Mouse (Mus musculus): ENCODE measurements around the gene Gm21103. TPM values are rescaled to one million over a fixed set of nuclear protein-coding genes. Genes with fewer than 3 reads are reported as not detected.
"Not testable (repeated sequence)": the region's sequence is repeated elsewhere in the genome, so short reads cannot be mapped to it uniquely, and the experiment has no call there.

The Gm21103 gene
- polyA plus RNA-seq (2015; fragmentation: Nextera tagmentation; extraction: Ambion mirVana), result not detected in 2 replicates

DNA sequence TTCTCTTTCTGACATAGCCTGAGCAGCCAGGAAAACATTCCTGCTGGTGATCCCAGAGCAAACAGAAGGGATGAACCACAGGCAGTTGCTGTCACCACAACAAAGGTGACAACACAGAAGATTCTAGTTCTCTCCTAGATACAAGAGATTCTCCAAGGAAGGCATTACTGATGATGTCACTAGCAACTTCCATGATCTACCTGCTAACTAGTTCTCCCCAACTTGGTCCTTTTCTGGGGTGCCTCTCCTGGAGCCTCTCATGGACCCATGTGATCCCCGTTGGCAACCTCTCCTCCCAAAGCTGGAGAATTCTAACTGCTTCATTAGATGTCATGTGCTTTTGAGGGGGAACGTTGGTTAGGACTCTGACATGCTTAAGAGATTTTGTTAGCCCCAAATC is at the start of gene Gm21103:
TSS of gene Gm21103 (minus strand) at position 101 of the 400 bp plus-strand sequence.
- not testable (repeated sequence) for H3K27me3 ChIP-seq (ENCODE audit: control insufficient read depth, insufficient read depth, low read length); H3K9me3 ChIP-seq (replicated peaks; ENCODE audit: control insufficient read depth, low read length); H3K4me2 ChIP-seq (ENCODE audit: low read depth, low read length); H3K4me1 ChIP-seq (ENCODE audit: control insufficient read depth, insufficient read depth, low read length); ATAC-seq (ENCODE audit: insufficient read depth, low FRiP score); H3K4me3 ChIP-seq (replicated peaks; ENCODE audit: low read length); H3K27ac ChIP-seq (ENCODE audit: low read length); H3K36me3 ChIP-seq (ENCODE audit: control insufficient read depth, insufficient read depth, low read length); H3K9ac ChIP-seq (ENCODE audit: low read length)
- 73% methylated on average over 2 of the region's 2 CpGs for WGBS

DNA sequence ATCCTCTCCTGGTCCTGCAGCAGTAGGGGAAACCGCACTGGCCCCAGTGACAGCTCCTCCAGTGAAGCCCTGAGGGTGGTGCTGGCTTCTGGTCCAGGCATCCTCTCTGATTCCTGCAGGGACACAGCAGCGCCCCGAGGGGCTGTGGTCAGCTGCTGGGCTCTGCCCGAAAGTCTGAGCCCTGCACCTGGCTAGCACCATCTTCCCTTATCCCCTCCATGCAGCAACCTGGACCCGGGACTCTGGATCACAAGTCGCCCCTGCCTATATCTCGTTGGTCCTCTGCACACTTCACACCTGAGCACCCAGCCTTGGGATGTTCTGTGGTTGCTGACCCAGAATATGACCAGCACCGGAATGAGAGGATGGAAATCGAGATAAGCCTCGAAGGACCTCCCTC is 38.9 kb upstream of the Gm21103 start, which contains the start of gene Gm3618:
TSS of gene Gm3618 (minus strand) at position 101 of the 400 bp plus-strand sequence.
- ATAC-seq (ENCODE audit: insufficient read depth, low FRiP score); H3K9ac ChIP-seq (ENCODE audit: low read length); H3K27ac ChIP-seq (ENCODE audit: low read length); H3K4me1 ChIP-seq (ENCODE audit: control insufficient read depth, insufficient read depth, low read length); H3K36me3 ChIP-seq (ENCODE audit: control insufficient read depth, insufficient read depth, low read length); H3K4me3 ChIP-seq (replicated peaks; ENCODE audit: low read length); H3K9me3 ChIP-seq (replicated peaks; ENCODE audit: control insufficient read depth, low read length); H3K27me3 ChIP-seq (ENCODE audit: control insufficient read depth, insufficient read depth, low read length); H3K4me2 ChIP-seq (ENCODE audit: low read depth, low read length): not testable (repeated sequence)
- WGBS, result no CpG with 5 or more reads among the region's 10 CpGs

DNA sequence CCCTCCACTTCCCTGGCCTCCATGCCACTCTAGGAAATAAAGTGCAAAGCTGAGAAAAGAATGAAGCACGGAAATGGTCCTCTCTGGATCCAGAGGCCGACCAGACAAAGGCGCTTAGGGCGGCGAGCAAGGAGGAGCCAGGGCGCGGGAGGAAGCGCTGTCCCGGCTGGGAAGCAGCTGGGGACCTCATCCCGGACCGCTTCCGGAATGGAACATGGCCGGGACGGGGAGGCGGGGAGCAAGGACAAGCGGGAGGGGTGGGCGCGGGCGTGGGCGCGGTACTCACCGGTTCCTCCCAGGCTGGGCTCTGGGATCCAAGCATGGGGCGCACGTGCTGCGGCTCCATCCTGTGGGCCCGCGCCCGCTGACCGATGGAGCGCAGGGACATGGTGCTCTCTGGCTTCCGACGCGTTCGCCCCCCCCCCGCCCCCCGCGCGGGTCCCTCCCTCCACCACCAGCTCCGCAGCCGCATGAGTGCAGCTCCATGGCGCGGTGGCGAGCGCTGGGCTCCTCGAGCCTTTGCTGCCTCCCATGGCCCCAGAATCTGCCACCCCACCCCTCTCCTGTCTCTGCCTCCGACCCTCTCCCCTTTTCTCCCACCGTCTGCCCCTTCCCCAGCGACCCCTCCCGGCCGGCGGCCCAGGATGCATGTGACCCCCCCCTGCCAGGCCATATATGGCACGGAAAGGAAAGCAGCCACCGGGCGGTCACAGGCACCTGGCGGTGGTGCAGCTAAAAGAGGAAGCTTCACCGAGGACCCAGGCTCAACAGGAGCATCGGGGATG is 17.5 kb downstream of the Gm21103 start, which contains the start of gene Gm3411:
TSS of gene Gm3411 (minus strand) at position 320 of the 785 bp plus-strand sequence.
- Histone ChIP-seq H3K4me3 (replicated peaks; ENCODE audit: low read length) (peak within 1 kb of the TSS; percentile 47), H3K9ac (ENCODE audit: low read length) (peak within 1 kb of the TSS; percentile 52), H3K4me2 (ENCODE audit: low read depth, low read length) (peak within 1 kb of the TSS; percentile 57)
- H3K9me3 ChIP-seq (replicated peaks; ENCODE audit: control insufficient read depth, low read length); H3K36me3 ChIP-seq (ENCODE audit: control insufficient read depth, insufficient read depth, low read length); H3K27me3 ChIP-seq (ENCODE audit: control insufficient read depth, insufficient read depth, low read length); H3K27ac ChIP-seq (ENCODE audit: low read length); ATAC-seq (ENCODE audit: insufficient read depth, low FRiP score); H3K4me1 ChIP-seq (ENCODE audit: control insufficient read depth, insufficient read depth, low read length): not testable (repeated sequence)
- 2% methylated on average over 53 of the region's 57 CpGs for WGBS

Other genes with a start within 250 kb of the Gm21103 start
- gene Gm6337, start 246.6 kb downstream of the Gm21103 start, polyA plus RNA-seq (2015; fragmentation: Nextera tagmentation; extraction: Ambion mirVana), result not detected in 2 replicates
- gene Gm8206, start 210.9 kb downstream of the Gm21103 start, polyA plus RNA-seq (2015; fragmentation: Nextera tagmentation; extraction: Ambion mirVana), result 1.4 and 2.4 TPM in 2 replicates
- gene Gm3468, start 196.2 kb downstream of the Gm21103 start, polyA plus RNA-seq (2015; fragmentation: Nextera tagmentation; extraction: Ambion mirVana), result 1.4 and 1.8 TPM in 2 replicates
- not detected in 2 replicates for gene Gm3476, start 179.0 kb downstream of the Gm21103 start, polyA plus RNA-seq (2015; fragmentation: Nextera tagmentation; extraction: Ambion mirVana)
- not detected in 2 replicates for gene Gm21560, start 85.6 kb downstream of the Gm21103 start, polyA plus RNA-seq (2015; fragmentation: Nextera tagmentation; extraction: Ambion mirVana)
- gene Gm3411, start 17.6 kb downstream of the Gm21103 start, polyA plus RNA-seq (2015; fragmentation: Nextera tagmentation; extraction: Ambion mirVana), result 0.82 and 1.3 TPM in 2 replicates
- not detected in 2 replicates for gene Gm3618, start 38.8 kb upstream of the Gm21103 start, polyA plus RNA-seq (2015; fragmentation: Nextera tagmentation; extraction: Ambion mirVana)
- gene Gm16440, start 85.5 kb upstream of the Gm21103 start, polyA plus RNA-seq (2015; fragmentation: Nextera tagmentation; extraction: Ambion mirVana), result not detected in 2 replicates
- gene Gm3591, start 107.6 kb upstream of the Gm21103 start, polyA plus RNA-seq (2015; fragmentation: Nextera tagmentation; extraction: Ambion mirVana), result 1.00 TPM in 1 of 2 replicates, not detected in the other
- gene Gm3594, start 139.8 kb upstream of the Gm21103 start, polyA plus RNA-seq (2015; fragmentation: Nextera tagmentation; extraction: Ambion mirVana), result not detected in 2 replicates
- not detected in 2 replicates for gene Gm8356, start 232.4 kb upstream of the Gm21103 start, polyA plus RNA-seq (2015; fragmentation: Nextera tagmentation; extraction: Ambion mirVana)